Mouse (Mus musculus): ENCODE results near the gene Naa80.

The Naa80 gene

GRCm38 (mm10) chr9:107578587-107578986 is at the start of gene Naa80:
Gene Naa80, plus strand, starts transcription at chr9:107578887.
- no peak for DNase-seq

DNA sequence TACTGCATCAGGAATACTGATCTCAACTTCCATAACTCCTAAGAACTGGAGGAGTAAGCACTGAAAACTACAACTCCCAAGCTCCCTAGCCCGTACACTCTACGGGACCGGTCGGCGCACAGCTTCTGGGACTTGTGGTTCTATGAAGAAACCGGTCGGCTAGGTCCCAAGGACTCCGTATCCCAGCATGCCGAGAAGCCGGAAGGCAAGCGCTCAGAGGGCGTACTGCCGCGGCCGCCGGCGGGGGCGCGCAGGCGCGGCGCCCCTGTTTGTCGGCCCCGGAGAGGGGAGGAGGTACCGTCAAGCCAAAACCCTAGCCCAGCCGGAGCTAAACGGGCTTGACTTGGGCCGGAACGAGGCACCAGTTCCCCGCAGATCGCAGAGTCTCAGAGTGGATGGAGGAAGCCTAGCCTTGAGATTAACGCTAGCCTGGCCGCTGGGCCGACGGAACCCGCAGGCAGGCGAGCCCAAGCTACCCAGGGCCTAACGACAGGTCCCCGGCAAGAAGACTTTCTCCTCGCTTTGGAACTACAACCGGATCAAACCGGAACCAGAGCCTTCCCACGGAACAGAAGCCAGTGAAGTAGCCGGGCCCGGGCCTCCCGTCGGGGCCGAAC is 44.8 kb upstream of the Naa80 start, which contains the start of gene Tmem115:
Gene Tmem115, plus strand, starts transcription at position 155 of the 617 bp plus-strand sequence.
- DNase-seq, result peak; percentile 100

DNA sequence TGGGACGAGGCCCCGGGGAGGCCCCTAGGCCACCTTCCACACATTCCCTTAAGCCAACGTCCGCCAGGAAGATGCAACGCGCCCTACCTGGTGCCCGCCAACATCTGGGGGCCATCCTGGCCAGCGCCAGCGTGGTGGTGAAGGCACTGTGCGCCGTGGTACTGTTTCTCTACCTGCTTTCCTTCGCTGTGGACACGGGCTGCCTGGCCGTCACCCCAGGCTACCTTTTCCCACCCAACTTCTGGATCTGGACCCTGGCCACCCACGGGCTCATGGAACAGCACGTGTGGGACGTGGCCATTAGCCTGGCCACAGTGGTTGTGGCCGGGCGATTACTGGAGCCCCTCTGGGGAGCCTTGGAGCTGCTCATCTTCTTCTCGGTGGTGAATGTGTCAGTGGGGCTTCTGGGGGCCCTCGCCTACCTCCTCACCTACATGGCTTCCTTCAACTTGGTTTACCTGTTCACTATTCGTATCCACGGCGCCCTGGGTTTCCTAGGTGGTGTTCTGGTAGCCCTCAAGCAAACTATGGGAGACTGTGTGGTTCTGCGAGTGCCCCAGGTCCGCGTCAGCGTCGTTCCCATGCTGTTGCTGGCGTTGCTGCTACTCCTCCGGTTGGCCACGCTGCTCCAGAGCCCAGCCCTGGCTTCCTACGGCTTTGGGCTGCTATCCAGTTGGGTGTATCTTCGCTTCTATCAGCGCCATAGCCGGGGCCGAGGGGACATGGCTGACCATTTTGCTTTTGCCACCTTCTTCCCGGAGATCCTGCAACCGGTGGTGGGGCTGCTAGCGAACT is 44.1 kb upstream of the Naa80 start:
- peak; percentile 96 for DNase-seq

DNA sequence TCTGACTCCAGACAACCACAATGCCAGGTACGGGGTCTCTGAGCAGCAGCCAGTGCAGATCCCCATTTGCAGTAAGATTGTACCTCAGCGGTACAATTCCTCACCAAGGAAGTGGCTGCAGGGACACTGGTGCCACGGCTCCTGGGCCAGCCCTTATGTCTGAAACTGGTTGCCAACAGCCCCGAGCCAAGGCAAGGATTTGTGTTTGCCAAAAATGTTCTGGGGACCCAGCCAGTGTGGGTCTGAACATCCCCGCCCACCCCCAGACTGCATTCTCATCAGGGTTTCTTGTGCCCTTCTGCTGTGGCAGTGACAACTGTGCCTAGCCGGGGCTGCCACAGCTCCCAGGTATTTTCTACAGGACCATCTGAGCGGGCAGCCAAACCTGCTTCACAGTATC is 40.5 kb upstream of the Naa80 start:
- peak; percentile 90 for DNase-seq

GRCm38 (mm10) chr9:107538711-107539110 is 40.0 kb upstream of the Naa80 start:
- DNase-seq, result peak; percentile 92

- DNase-seq, result peak; percentile 92
Measured at GRCm38 (mm10) chr9:107539940-107540339, 38.7 kb upstream of the Naa80 start.

DNA sequence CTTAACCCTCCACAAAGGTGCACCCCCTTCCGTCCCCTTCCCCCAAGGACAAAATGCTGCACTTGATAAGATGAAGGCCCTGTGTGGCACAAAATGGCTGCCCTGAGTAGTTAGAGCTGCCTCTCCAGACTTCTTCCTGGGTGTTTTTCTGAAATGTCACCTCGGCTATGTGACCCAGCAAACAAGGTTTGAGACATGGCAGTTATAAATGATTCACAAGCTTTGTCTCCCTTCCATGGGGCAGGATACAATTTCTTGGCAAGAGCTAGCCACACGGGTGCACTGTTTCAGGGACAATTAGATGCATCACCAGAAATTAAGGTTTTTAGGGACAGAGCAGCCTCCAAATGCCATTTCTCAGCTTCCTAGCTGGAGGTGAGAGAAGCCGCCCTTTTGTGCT is 38.3 kb upstream of the Naa80 start:
- DNase-seq, result peak; percentile 89

DNA sequence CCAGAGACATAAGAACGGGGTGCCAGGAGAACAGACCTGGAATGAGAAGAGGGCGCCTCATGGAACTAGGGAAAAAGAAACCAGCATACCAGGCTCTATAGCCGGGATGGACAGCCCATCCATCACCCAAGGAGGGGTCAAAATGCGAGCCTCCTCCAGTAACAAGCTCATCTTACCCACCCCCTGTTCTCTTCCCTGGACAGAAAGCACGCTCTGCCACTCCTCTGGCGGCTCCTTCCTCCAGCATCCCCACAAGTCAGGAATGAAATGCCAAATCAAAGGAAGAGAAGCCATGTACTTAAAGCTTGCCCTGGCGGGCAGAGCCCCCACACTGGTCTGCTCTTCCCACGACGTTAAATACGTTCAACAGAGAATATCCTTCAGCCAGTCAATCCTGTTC is 37.7 kb upstream of the Naa80 start:
- DNase-seq, result peak; percentile 93

GRCm38 (mm10) chr9:107541474-107542351 is 37.0 kb upstream of the Naa80 start, which contains the start of the genes Cyb561d2 and Nprl2:
Gene Cyb561d2, minus strand, starts transcription at chr9:107542193.
Gene Nprl2, plus strand, starts transcription at chr9:107542226.
- peak; percentile 99 for DNase-seq

DNA sequence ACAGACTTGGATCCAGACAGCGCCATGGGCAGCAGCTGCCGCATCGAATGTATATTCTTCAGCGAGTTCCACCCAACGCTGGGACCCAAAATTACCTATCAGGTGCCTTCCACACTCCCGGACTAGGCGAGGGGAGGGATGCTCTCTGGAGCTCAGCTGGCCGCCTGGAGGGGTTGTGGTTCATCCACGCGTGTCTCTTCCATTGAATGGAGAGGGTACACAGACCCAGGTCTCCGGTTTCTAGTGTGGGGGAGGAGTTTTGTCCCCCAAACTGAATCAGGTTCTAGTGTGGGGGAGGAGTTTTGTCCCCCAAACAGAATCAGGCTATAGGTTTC is 36.4 kb upstream of the Naa80 start:
- DNase-seq, result no peak

DNA sequence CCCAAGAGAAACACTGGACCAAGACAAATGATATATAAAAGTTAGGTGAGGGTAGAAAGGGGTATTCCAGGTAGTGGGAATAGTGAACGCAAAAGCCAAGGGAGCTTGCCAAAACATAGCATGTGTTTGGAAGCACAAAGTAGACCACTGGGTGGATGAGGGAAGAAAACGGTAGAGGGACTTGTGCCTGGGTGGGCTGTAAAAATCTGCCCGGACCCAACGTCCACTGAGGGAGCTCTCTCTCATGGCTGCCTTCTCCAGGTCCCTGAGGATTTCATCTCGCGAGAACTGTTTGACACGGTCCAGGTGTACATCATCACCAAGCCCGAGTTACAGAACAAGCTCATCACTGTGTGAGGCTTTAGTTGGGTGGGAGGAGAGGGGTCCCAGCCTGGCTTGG is 36.0 kb upstream of the Naa80 start:
- peak; percentile 92 for DNase-seq

DNA sequence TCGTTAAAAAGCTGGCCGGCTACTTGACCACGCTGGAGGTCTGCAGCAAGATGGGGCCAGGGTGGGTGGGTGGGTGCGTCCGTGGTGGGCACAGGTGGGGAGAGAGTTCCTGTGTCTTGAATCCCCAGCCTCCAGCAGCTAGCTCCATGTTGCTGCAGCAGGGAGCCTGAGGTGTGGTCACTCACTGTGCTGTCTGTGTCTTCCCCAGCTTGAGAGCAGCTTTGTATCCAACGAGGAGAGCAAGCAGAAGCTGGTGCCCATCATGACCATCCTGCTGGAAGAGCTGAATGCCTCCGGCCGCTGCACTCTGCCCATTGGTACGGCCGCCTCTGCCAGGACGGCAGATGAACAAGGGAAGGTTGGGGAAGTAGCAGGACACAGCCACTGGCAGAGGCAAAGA is 35.4 kb upstream of the Naa80 start:
- no peak for DNase-seq

- DNase-seq, result peak; percentile 92
Measured at GRCm38 (mm10) chr9:107544196-107544700, 34.4 kb upstream of the Naa80 start.

DNA sequence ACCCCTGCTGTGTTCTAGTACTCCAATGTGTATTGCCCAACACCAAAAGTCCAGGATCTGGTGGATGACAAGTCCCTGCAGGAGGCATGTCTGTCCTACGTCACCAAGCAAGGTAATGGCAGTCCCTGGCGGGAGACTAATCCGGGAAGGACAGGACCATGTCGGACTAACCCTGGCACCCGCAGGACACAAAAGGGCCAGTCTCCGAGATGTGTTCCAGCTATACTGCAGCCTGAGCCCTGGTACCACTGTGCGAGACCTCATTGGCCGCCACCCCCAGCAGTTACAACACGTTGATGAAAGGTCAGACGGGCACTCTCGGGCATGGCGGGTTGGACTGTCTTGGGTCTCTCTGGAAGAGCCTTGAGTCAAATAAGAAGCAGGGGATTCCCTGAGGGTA is 34.0 kb upstream of the Naa80 start:
- DNase-seq, result peak; percentile 92

GRCm38 (mm10) chr9:107545199-107545598 is 33.5 kb upstream of the Naa80 start:
- peak; percentile 95 for DNase-seq

DNA sequence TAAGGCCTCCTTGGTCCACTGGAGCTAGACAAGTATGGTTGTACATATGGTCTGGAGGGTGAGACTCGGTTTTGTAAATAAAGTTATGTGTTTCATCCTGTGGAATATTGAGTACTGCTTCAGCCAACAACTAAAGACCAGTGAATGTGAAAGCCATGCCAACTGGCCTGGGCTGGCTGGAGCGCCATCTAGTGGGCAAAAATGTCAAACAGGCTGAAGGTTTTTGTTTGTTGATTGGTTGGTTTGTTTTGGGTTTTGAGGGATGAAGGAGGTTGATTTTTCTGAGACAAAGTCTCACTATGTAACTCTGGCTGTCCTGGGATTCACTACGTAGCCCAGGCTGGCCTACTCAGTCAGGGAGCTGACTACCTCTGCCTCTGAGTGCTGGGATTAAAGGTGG is 33.1 kb upstream of the Naa80 start:
- peak; percentile 96 for DNase-seq

GRCm38 (mm10) chr9:107547026-107547425 is 31.7 kb upstream of the Naa80 start, which contains the start of gene Zmynd10:
Gene Zmynd10, plus strand, starts transcription at chr9:107547298.
- DNase-seq, result peak; percentile 99

DNA sequence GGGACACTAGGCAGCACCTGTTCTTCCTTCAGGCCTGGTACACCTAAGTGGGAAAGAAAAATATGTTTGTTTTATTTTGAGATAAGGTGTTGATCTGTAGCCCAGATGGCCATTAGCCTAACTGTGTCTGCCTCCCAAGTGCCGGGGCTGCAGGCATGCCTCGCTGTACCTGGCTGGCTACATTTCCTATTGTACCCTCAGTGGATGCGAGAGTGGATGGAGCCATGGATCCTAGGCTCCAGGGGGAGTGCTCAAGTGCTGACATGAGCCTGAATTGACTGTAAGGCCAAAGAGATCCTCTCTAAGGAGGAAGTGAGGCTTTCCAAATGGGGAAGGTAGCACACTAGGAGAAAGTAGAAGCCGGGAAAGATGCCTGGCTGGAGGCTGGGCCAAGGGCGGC is 30.7 kb upstream of the Naa80 start:
- peak; percentile 91 for DNase-seq

- DNase-seq, result peak; percentile 92
Measured at GRCm38 (mm10) chr9:107548820-107549219, 29.9 kb upstream of the Naa80 start.

- peak; percentile 94 for DNase-seq
Measured at GRCm38 (mm10) chr9:107549297-107550074, 29.2 kb upstream of the Naa80 start.

DNA sequence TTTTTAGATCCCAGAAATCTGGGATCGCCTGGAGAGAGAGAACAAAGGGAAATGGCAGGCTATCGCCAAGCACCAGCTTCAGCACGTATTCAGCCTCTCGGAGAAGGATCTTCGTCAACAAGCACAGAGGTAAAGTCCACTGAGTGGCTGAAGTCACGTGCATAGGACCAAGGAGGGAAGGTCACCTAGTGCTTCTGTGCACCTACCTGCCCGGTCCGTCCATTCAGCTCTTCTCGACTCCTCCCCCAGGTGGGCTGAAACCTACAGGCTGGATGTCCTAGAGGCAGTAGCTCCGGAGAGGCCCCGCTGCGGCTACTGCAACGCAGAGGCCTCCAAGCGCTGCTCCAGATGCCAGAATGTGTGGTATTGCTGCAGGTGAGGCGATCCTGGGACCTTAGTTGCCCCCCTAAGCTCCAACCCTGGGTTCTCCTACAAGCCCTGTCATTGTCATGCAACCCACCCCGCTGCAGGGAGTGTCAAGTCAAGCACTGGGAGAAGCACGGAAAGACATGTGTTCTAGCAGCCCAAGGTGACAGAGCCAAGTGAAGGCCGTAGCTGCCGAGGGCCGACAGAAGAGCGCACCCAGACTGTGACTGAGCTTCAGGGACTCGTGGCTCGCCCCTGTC is 28.1 kb upstream of the Naa80 start:
- peak; percentile 96 for DNase-seq

Measured in heart, adult 11 months (tissue).